Mouse (Mus musculus) lung, postnatal 0 days (tissue): ENCODE data around the gene Rps2. TPM values are rescaled to one million over a fixed set of nuclear protein-coding genes. Genes with fewer than 3 reads are reported as not detected.
A peak's percentile ranks its signal among the peaks of the same experiment; 100 is the strongest.

Experiments
- ATAC-seq: fragments of 200-750 bp; cut with Nextera tagmentation; 2 replicates; pipeline ENCODE4 v1.8.0; 2017; ENCODE audit warnings: moderate library complexity
- DNase-seq: peaks from one replicate; pipeline ENCODE4 v3.0.0-alpha.2; 2016; ENCODE audit warnings: low spot score
- H3K27ac ChIP-seq: fragments of 300-500 bp; sonication (generic); 2 replicates; pipeline ENCODE4 v1.5.1; 2014; ENCODE audit warnings: antibody characterized with exemption, mild to moderate bottlenecking, low read length, mixed read lengths
- H3K27me3 ChIP-seq: fragments of 300-500 bp; sonication (generic); replicated peaks from 2 replicates; pipeline ENCODE4 v1.6.1; 2014; ENCODE audit warnings: low read length, mixed read lengths; ENCODE audit not compliant: insufficient read depth
- H3K36me3 ChIP-seq: fragments of 300-500 bp; sonication (generic); 2 replicates; pipeline ENCODE4 v1.6.1; 2014; ENCODE audit warnings: low read length, mixed read lengths; ENCODE audit not compliant: insufficient read depth
- H3K4me1 ChIP-seq: fragments of 300-500 bp; sonication (generic); 2 replicates; pipeline ENCODE4 v1.6.1; 2014; ENCODE audit warnings: antibody characterized with exemption, low read depth, low read length, mixed read lengths; ENCODE audit not compliant: insufficient read depth
- H3K4me2 ChIP-seq: fragments of 300-500 bp; sonication (generic); replicated peaks from 2 replicates; pipeline ENCODE4 v1.6.1; 2014; ENCODE audit warnings: low read depth, mild to moderate bottlenecking, low read length, moderate library complexity, mixed read lengths
- H3K4me3 ChIP-seq: fragments of 300-500 bp; sonication (generic); 2 replicates; pipeline ENCODE4 v1.5.1; 2014; ENCODE audit warnings: low read depth, low read length
- H3K9ac ChIP-seq: fragments of 300-500 bp; sonication (generic); replicated peaks from 2 replicates; pipeline ENCODE4 v1.6.1; 2014; ENCODE audit warnings: low read depth, mild to moderate bottlenecking
- H3K9me3 ChIP-seq: fragments of 300-500 bp; sonication (generic); 2 replicates; pipeline ENCODE4 v1.6.1; 2016; ENCODE audit warnings: low read length, mixed read lengths
- CTCF ChIP-seq: IDR thresholded peaks from 2 replicates; pipeline ENCODE4 v1.5.1; 2016; ENCODE audit warnings: antibody characterized with exemption, mild to moderate bottlenecking
- EP300 ChIP-seq: IDR thresholded peaks from 2 replicates; pipeline ENCODE4 v1.6.1; 2016; ENCODE audit warnings: antibody characterized with exemption, mild to moderate bottlenecking, control low read depth
- WGBS: fragments of 180-500 bp; shearing (Covaris S2); extraction: QIAGEN DNeasy Blood & Tissue Kit; methylation state at CpG from one replicate; pipeline ENCODE4 v1.1.7; 2014; 5-methylcytosine and 5-hydroxymethylcytosine counted together
- polyA plus RNA-seq: library from polyadenylated mRNA; unstranded; fragments of >200 nt; fragmentation: Nextera tagmentation; extraction: Ambion mirVana; gene quantifications from 2 replicates; pipeline ENCODE4 v1.2.1, GENCODE M21; 2015

Gene Rps2
- polyA plus RNA-seq, 1 experiment from 2014 or later = 834 TPM

- Histone ChIP-seq H3K4me2 (peak overlapping the region; percentile 49), H3K27ac (no peak overlapping the region), H3K9me3 (no peaks in the 10 kb centered on the region), H3K4me1 (peaks cover 5% of the 10 kb centered on the region; the same call in 1 of the 2 replicates), H3K4me3 (peak overlapping the region; percentile 27), H3K27me3 (peaks cover 13% of the 10 kb centered on the region; the same call in 1 of the 2 replicates), H3K9ac (no peak overlapping the region; the same call in 1 of the 2 replicates), H3K36me3 (no peaks in the 10 kb centered on the region)
- TF ChIP-seq CTCF (no peak), EP300 (no peak)
- WGBS = 22% methylated on average over 23 of the region's 23 CpGs
- ATAC-seq (no peak), DNase-seq (no peak)
Measured at GRCm38 (mm10) chr17:24687599-24687998, 30.3 kb upstream of the Rps2 start.

- Histone ChIP-seq H3K4me2 (peak within 1 kb of the TSS; percentile 52), H3K9me3 (no peaks in the 10 kb centered on the region), H3K4me1 (peaks cover 5% of the 10 kb centered on the region; the same call in 1 of the 2 replicates), H3K9ac (0 out of 2 replicates have a peak within 1 kb of the TSS, but pooled peaks have one; percentile 8), H3K4me3 (peak within 1 kb of the TSS; percentile 27), H3K36me3 (no peaks in the 10 kb centered on the region), H3K27ac (no peak within 1 kb of the TSS), H3K27me3 (peaks cover 13% of the 10 kb centered on the region; the same call in 1 of the 2 replicates)
- no peak for TF ChIP-seq EP300
- TF ChIP-seq CTCF = no peak
- DNase-seq (no peak), ATAC-seq (no peak)
- WGBS = under 1% methylated on average over 43 of the region's 55 CpGs
Measured at GRCm38 (mm10) chr17:24689251-24690081, 28.4 kb upstream of the Rps2 start, which contains the start of gene Syngr3. Gene Syngr3 (minus strand): TSS chr17:24689955.

- TF ChIP-seq CTCF (no peak), EP300 (no peak)
- DNase-seq (no peak), ATAC-seq (no peak)
- peaks cover 13% of the 10 kb centered on the region; the same call in 1 of the 2 replicates for H3K27me3 ChIP-seq
- H3K9me3 ChIP-seq = no peaks in the 10 kb centered on the region
- no peak overlapping the region for H3K4me3 ChIP-seq
- peaks cover 5% of the 10 kb centered on the region; the same call in 1 of the 2 replicates for H3K4me1 ChIP-seq
- no peak overlapping the region for H3K4me2 ChIP-seq
- 73% methylated on average over 5 of the region's 5 CpGs for WGBS
- no peak overlapping the region for H3K9ac ChIP-seq
- no peaks in the 10 kb centered on the region for H3K36me3 ChIP-seq
- no peak overlapping the region for H3K27ac ChIP-seq
Measured at GRCm38 (mm10) chr17:24692385-24692784, 25.5 kb upstream of the Rps2 start.

DNA sequence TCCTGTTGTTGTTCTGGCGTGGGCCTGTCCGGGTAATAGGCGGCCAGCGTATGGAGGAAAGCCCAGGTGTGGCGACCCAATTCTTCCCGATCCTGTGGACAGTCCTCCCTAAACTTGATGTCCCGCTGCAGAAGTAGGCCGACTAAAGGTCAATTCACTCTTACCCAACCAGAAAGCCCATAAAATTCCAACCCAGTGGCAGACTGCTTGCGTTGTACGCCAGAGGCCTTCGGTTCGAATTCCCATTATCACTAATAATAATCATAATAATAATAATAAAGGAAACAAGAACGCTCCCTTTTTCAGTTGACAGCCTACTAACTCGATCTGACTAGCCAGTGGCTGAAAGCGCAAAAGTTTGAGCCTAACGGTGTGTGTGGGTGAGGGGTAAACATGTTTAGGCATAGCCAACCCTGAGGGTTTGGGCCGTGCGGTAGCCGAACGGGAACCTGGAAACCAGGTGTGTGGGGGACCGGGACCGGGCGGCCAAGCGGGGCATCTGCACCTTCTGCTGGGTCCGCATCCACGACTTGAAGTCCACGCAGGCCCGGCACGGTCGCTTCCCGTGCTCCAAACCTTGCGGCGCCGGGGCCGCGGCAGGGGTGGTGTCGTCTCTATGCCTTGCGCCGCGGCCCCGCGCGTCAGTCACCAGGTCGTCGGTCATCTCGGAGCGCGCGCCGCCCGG lies 22.4 kb upstream of the Rps2 start:
- peak overlapping the region; percentile 59 for H3K9ac ChIP-seq
- peak overlapping the region; percentile 82 for H3K4me2 ChIP-seq
- TF ChIP-seq EP300 (no peak), CTCF (no peak)
- no peaks in the 10 kb centered on the region for H3K4me1 ChIP-seq
- peak overlapping the region; percentile 69 for H3K4me3 ChIP-seq
- 0 out of 2 replicates have a peak, but pooled peaks cover 2% of the 10 kb centered on the region for H3K27me3 ChIP-seq
- DNase-seq (no peak), ATAC-seq (no peak)
- WGBS = 6% methylated on average over 46 of the region's 51 CpGs
- H3K9me3 ChIP-seq = no peaks in the 10 kb centered on the region
- 0 out of 2 replicates have a peak, but pooled peaks cover 3% of the 10 kb centered on the region for H3K36me3 ChIP-seq
- peak overlapping the region; percentile 78 for H3K27ac ChIP-seq

DNA sequence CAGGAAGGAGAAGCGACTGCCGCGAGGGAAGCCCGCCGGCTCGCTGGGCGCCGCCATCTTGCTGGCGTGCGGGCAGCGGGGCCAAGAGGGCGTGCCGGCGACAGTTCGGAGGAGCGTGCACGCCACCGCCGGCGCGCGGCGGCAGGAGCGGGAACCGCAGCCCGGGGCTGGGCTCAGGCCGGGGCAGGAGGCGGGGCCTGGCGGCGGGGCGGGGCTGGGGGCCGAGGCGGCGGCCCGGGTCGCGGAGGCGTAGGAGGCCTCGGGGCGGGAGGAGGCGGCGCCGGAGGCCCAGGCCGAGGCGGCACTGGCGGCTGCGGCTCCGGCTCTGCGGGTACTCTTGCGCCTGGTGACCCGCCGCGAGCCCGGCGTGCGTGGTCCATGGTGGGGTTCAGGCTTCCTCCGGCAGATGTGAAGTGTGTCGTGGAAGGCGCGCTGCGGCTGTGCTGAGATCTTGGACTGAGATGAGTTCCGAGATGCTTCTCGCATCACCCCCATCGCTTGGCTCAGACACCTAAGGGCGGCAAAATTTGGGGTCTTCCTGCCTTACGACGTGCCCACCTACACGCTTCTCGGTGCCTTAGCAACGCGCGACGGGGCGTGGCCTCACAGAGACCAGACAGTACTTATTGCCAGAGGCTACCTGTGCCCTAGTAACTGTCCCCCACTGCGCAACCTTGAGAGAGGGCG lies 21.8 kb upstream of the Rps2 start, which contains the start of the genes Gfer and Noxo1:
TSS of gene Gfer (minus strand) at position 146 of the 687 bp plus-strand sequence.
TSS of gene Noxo1 (plus strand) at position 224 of the 687 bp plus-strand sequence.
- peak within 1 kb of the TSS; percentile 59 for H3K9ac ChIP-seq
- 1% methylated on average over 69 of the region's 76 CpGs for WGBS
- 0 out of 2 replicates have a peak, but pooled peaks cover 6% of the 10 kb centered on the region for H3K36me3 ChIP-seq
- H3K4me2 ChIP-seq = peak within 1 kb of the TSS; percentile 82
- H3K27ac ChIP-seq = peak within 1 kb of the TSS; percentile 78
- peak; percentile 94 for DNase-seq
- no peaks in the 10 kb centered on the region for H3K9me3 ChIP-seq
- H3K4me3 ChIP-seq = peak within 1 kb of the TSS; percentile 69
- peak; percentile 96 for ATAC-seq
- H3K4me1 ChIP-seq = no peaks in the 10 kb centered on the region
- H3K27me3 ChIP-seq = no peaks in the 10 kb centered on the region
- TF ChIP-seq EP300 = no peak
- peak; percentile 50 for TF ChIP-seq CTCF
